Mouse (Mus musculus): ENCODE results near the gene Ice1. TPM values are rescaled to one million over a fixed set of nuclear protein-coding genes. Genes with fewer than 3 reads are reported as not detected.

Gene Ice1
- polyA plus RNA-seq, 1 experiment from 2014 or later, result 19.5 TPM

GRCm38 (mm10) chr13:70674998-70675397 lies 37.6 kb upstream of the Ice1 start:
- no peak overlapping the region for H3K4me3 ChIP-seq (ENCODE audit: control insufficient read depth in 1 of 2, insufficient read depth in 1 of 2, low read depth in 1 of 2, low read length in 2 of 2)

GRCm38 (mm10) chr13:70670080-70670479 lies 32.6 kb upstream of the Ice1 start:
- no peaks in the 10 kb centered on the region for H3K36me3 ChIP-seq (ENCODE audit: control insufficient read depth, insufficient read depth, low read length)
- ATAC-seq (ENCODE audit: insufficient number of reproducible peaks, insufficient read depth, low FRiP score, low read depth), result no peak
- H3K4me1 ChIP-seq (ENCODE audit: control insufficient read depth in 2 of 2, insufficient read depth in 2 of 2, low read length in 2 of 2), result no peaks in the 10 kb centered on the region
- no peaks in the 10 kb centered on the region for H3K27me3 ChIP-seq (ENCODE audit: control insufficient read depth, insufficient read depth, low read length)
- H3K9ac ChIP-seq (ENCODE audit: low read length), result no peak overlapping the region
- no peak overlapping the region for H3K4me3 ChIP-seq (ENCODE audit: control insufficient read depth in 1 of 2, insufficient read depth in 1 of 2, low read depth in 1 of 2, low read length in 2 of 2)
- no peak overlapping the region for H3K27ac ChIP-seq (replicated peaks in 1 of 2; ENCODE audit: control insufficient read depth in 1 of 2, insufficient read depth in 1 of 2, low read depth in 2 of 2, low read length in 2 of 2)
- no peak overlapping the region for H3K4me2 ChIP-seq (ENCODE audit: low read length)
- 56% methylated on average over 4 of the region's 4 CpGs for WGBS
- no peaks in the 10 kb centered on the region for H3K9me3 ChIP-seq (ENCODE audit: control insufficient read depth, low read length)

More at GRCm38 (mm10) chr13:70674998-70675397, 37.6 kb upstream of the Ice1 start:
- no peak overlapping the region for H3K4me2 ChIP-seq (ENCODE audit: low read length)
- no peaks in the 10 kb centered on the region for H3K9me3 ChIP-seq (ENCODE audit: control insufficient read depth, low read length)
- no peak overlapping the region for H3K9ac ChIP-seq (ENCODE audit: low read length)
- H3K27ac ChIP-seq (replicated peaks in 1 of 2; ENCODE audit: control insufficient read depth in 1 of 2, insufficient read depth in 1 of 2, low read depth in 2 of 2, low read length in 2 of 2), result no peak overlapping the region
- ATAC-seq (ENCODE audit: insufficient number of reproducible peaks, insufficient read depth, low FRiP score, low read depth), result no peak
- WGBS, result 89% methylated on average over 10 of the region's 10 CpGs
- H3K36me3 ChIP-seq (ENCODE audit: control insufficient read depth, insufficient read depth, low read length), result no peaks in the 10 kb centered on the region
- H3K27me3 ChIP-seq (ENCODE audit: control insufficient read depth, insufficient read depth, low read length), result no peaks in the 10 kb centered on the region
- H3K4me1 ChIP-seq (ENCODE audit: control insufficient read depth in 2 of 2, insufficient read depth in 2 of 2, low read length in 2 of 2), result no peaks in the 10 kb centered on the region

- 79% methylated on average over 4 of the region's 4 CpGs for WGBS
- Histone ChIP-seq H3K27ac (replicated peaks in 1 of 2; ENCODE audit: control insufficient read depth in 1 of 2, insufficient read depth in 1 of 2, low read depth in 2 of 2, low read length in 2 of 2) (no peak overlapping the region), H3K9me3 (ENCODE audit: control insufficient read depth, low read length) (no peaks in the 10 kb centered on the region)
Observed at GRCm38 (mm10) chr13:70659715-70660114, 22.3 kb upstream of the Ice1 start.

GRCm38 (mm10) chr13:70656741-70657140 lies 19.3 kb upstream of the Ice1 start:
- H3K4me2 ChIP-seq (ENCODE audit: low read length), result no peak overlapping the region
- no peak overlapping the region for H3K27ac ChIP-seq (replicated peaks in 1 of 2; ENCODE audit: control insufficient read depth in 1 of 2, insufficient read depth in 1 of 2, low read depth in 2 of 2, low read length in 2 of 2)
- no peaks in the 10 kb centered on the region for H3K36me3 ChIP-seq (ENCODE audit: control insufficient read depth, insufficient read depth, low read length)
- no peak overlapping the region for H3K9ac ChIP-seq (ENCODE audit: low read length)
- H3K4me1 ChIP-seq (ENCODE audit: control insufficient read depth in 2 of 2, insufficient read depth in 2 of 2, low read length in 2 of 2), result peaks cover 13 to 17% of the 10 kb centered on the region in 2 experiments; a peak in 3 of 4 replicates
- no peaks in the 10 kb centered on the region for H3K27me3 ChIP-seq (ENCODE audit: control insufficient read depth, insufficient read depth, low read length)
- H3K9me3 ChIP-seq (ENCODE audit: control insufficient read depth, low read length), result no peaks in the 10 kb centered on the region
- no peak for ATAC-seq (ENCODE audit: insufficient number of reproducible peaks, insufficient read depth, low FRiP score, low read depth)
- no peak overlapping the region for H3K4me3 ChIP-seq (ENCODE audit: control insufficient read depth in 1 of 2, insufficient read depth in 1 of 2, low read depth in 1 of 2, low read length in 2 of 2)
- 82% methylated on average over 4 of the region's 4 CpGs for WGBS

More at GRCm38 (mm10) chr13:70659715-70660114, 22.3 kb upstream of the Ice1 start:
- Histone ChIP-seq H3K36me3 (ENCODE audit: control insufficient read depth, insufficient read depth, low read length) (no peaks in the 10 kb centered on the region), H3K27me3 (ENCODE audit: control insufficient read depth, insufficient read depth, low read length) (no peaks in the 10 kb centered on the region), H3K4me3 (ENCODE audit: control insufficient read depth in 1 of 2, insufficient read depth in 1 of 2, low read depth in 1 of 2, low read length in 2 of 2) (no peak overlapping the region), H3K4me2 (ENCODE audit: low read length) (no peak overlapping the region), H3K4me1 (ENCODE audit: control insufficient read depth in 2 of 2, insufficient read depth in 2 of 2, low read length in 2 of 2) (peaks cover 4 to 8% of the 10 kb centered on the region in 2 experiments; a peak in 2 of 4 replicates), H3K9ac (ENCODE audit: low read length) (no peak overlapping the region)
- no peak for ATAC-seq (ENCODE audit: insufficient number of reproducible peaks, insufficient read depth, low FRiP score, low read depth)

GRCm38 (mm10) chr13:70656329-70656728 lies 18.9 kb upstream of the Ice1 start:
- Histone ChIP-seq H3K4me3 (ENCODE audit: control insufficient read depth in 1 of 2, insufficient read depth in 1 of 2, low read depth in 1 of 2, low read length in 2 of 2) (no peak overlapping the region), H3K27ac (replicated peaks in 1 of 2; ENCODE audit: control insufficient read depth in 1 of 2, insufficient read depth in 1 of 2, low read depth in 2 of 2, low read length in 2 of 2) (no peak overlapping the region), H3K4me2 (ENCODE audit: low read length) (no peak overlapping the region), H3K9ac (ENCODE audit: low read length) (no peak overlapping the region), H3K27me3 (ENCODE audit: control insufficient read depth, insufficient read depth, low read length) (no peaks in the 10 kb centered on the region), H3K36me3 (ENCODE audit: control insufficient read depth, insufficient read depth, low read length) (no peaks in the 10 kb centered on the region), H3K4me1 (ENCODE audit: control insufficient read depth in 2 of 2, insufficient read depth in 2 of 2, low read length in 2 of 2) (peaks cover 13 to 17% of the 10 kb centered on the region in 2 experiments; a peak in 3 of 4 replicates), H3K9me3 (ENCODE audit: control insufficient read depth, low read length) (no peaks in the 10 kb centered on the region)
- no peak for ATAC-seq (ENCODE audit: insufficient number of reproducible peaks, insufficient read depth, low FRiP score, low read depth)
- WGBS, result 34% methylated on average over 8 of the region's 8 CpGs

GRCm38 (mm10) chr13:70655570-70655969 lies 18.1 kb upstream of the Ice1 start:
- no peak for ATAC-seq (ENCODE audit: insufficient number of reproducible peaks, insufficient read depth, low FRiP score, low read depth)

GRCm38 (mm10) chr13:70654091-70654770 lies 16.8 kb upstream of the Ice1 start:
- 27% methylated on average over 5 of the region's 5 CpGs for WGBS
- no peaks in the 10 kb centered on the region for H3K9me3 ChIP-seq (ENCODE audit: control insufficient read depth, low read length)
- H3K27ac ChIP-seq (replicated peaks in 1 of 2; ENCODE audit: control insufficient read depth in 1 of 2, insufficient read depth in 1 of 2, low read depth in 2 of 2, low read length in 2 of 2), result peak overlapping the region in 1 of 2 experiments; percentile 68; a peak in 3 of 4 replicates
- ATAC-seq (ENCODE audit: insufficient number of reproducible peaks, insufficient read depth, low FRiP score, low read depth), result peak; percentile 73
- no peak overlapping the region for H3K4me2 ChIP-seq (ENCODE audit: low read length)
- H3K27me3 ChIP-seq (ENCODE audit: control insufficient read depth, insufficient read depth, low read length), result no peaks in the 10 kb centered on the region
- peaks cover 24 to 32% of the 10 kb centered on the region in 2 experiments for H3K4me1 ChIP-seq (ENCODE audit: control insufficient read depth in 2 of 2, insufficient read depth in 2 of 2, low read length in 2 of 2)
- no peaks in the 10 kb centered on the region for H3K36me3 ChIP-seq (ENCODE audit: control insufficient read depth, insufficient read depth, low read length)
- no peak overlapping the region for H3K4me3 ChIP-seq (ENCODE audit: control insufficient read depth in 1 of 2, insufficient read depth in 1 of 2, low read depth in 1 of 2, low read length in 2 of 2)
- no peak overlapping the region for H3K9ac ChIP-seq (ENCODE audit: low read length)

More at GRCm38 (mm10) chr13:70655570-70655969, 18.1 kb upstream of the Ice1 start:
- peaks cover 14 to 21% of the 10 kb centered on the region in 2 experiments; a peak in 3 of 4 replicates for H3K4me1 ChIP-seq (ENCODE audit: control insufficient read depth in 2 of 2, insufficient read depth in 2 of 2, low read length in 2 of 2)
- 61% methylated on average over 12 of the region's 12 CpGs for WGBS
- H3K36me3 ChIP-seq (ENCODE audit: control insufficient read depth, insufficient read depth, low read length), result no peaks in the 10 kb centered on the region
- H3K4me2 ChIP-seq (ENCODE audit: low read length), result no peak overlapping the region
- H3K27me3 ChIP-seq (ENCODE audit: control insufficient read depth, insufficient read depth, low read length), result no peaks in the 10 kb centered on the region
- no peak overlapping the region for H3K27ac ChIP-seq (replicated peaks in 1 of 2; ENCODE audit: control insufficient read depth in 1 of 2, insufficient read depth in 1 of 2, low read depth in 2 of 2, low read length in 2 of 2)
- H3K9ac ChIP-seq (ENCODE audit: low read length), result no peak overlapping the region
- H3K4me3 ChIP-seq (ENCODE audit: control insufficient read depth in 1 of 2, insufficient read depth in 1 of 2, low read depth in 1 of 2, low read length in 2 of 2), result no peak overlapping the region
- H3K9me3 ChIP-seq (ENCODE audit: control insufficient read depth, low read length), result no peaks in the 10 kb centered on the region
